Mouse (Mus musculus): ENCODE data around the gene Hoxa3. TPM values are rescaled to one million over a fixed set of nuclear protein-coding genes. Genes with fewer than 3 reads are reported as not detected.

Hoxa3 gene
- polyA plus RNA-seq, 1 experiment from 2014 or later = not detected

DNA sequence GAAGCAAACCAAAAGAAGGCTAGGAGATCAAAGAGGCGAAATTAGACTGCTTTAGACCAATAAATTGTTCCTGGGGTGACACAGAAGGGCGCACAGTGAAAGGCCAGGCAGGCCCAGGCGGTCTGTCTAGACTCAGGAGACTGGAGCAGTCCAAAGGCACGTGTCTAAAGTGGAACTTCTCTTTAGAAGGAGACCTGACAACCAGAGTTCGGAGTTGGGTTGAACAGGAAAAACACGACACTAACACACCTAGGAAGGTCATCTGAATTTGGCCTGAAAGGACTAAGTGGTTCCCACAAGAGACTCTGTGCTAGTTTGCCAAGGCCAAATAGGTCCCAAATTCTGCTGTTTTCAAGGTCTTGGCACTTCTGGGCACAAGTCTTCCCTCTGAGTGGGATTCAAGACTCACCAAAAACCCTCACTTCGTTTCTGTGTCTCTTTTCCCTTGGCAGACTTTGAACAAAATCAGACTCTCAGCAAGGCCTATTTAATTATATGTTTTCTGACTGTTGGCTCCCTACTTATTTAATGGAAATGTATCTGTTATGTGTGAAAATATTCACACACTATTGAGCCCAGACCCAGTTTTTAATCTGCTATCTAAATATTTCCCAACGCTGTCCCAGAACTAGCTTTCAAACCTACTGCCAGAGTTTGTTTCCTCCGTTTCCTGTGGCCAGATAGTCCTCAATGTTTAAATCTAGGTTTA, 6.3 kb upstream of the Hoxa3 start:
- peaks cover 17% of the 10 kb centered on the region for H3K4me1 ChIP-seq
- no peaks in the 10 kb centered on the region for H3K9me3 ChIP-seq (replicated peaks)
- no peak for ATAC-seq
- H3K9ac ChIP-seq = no peak overlapping the region
- no peak overlapping the region for H3K27ac ChIP-seq
- no peak overlapping the region for H3K4me2 ChIP-seq
- no peak overlapping the region for H3K4me3 ChIP-seq
- no peaks in the 10 kb centered on the region for H3K36me3 ChIP-seq (ENCODE audit: poor library complexity, severe bottlenecking)
- peaks cover 100% of the 10 kb centered on the region for H3K27me3 ChIP-seq
- WGBS = 17% methylated on average over 9 of the region's 9 CpGs

DNA sequence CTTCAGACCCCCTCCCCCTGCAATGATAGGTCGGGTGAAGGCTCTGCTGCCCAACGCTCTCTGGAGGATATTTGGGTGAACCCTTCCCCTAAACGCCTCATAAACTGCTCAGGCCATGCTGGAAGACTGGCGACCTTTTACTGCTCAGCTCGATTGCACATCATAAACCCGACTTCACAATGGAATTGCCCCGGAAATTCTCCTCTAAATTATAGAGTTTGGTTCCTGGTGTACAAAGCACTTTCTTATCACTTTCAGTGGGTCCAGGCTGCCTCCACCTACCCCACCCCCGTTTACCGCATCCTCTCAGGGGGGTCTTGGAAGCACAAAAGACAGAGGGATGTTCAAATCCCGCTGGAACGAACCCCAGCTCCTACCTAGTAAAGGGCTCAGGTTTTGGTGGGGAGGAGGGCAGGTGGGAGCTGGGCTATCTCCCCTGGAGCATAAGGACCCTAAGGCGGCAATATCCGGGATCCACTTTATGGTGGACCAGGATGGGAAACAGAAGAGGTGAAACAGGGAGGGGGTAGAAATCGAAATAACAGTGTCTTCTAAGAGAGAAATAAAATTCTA, 5.6 kb upstream of the Hoxa3 start:
- H3K4me3 ChIP-seq = no peak overlapping the region
- no peak for ATAC-seq
- H3K27ac ChIP-seq = no peak overlapping the region
- H3K36me3 ChIP-seq (ENCODE audit: poor library complexity, severe bottlenecking) = no peaks in the 10 kb centered on the region
- WGBS = 6% methylated on average over 14 of the region's 14 CpGs
- no peak overlapping the region for H3K4me2 ChIP-seq
- peaks cover 17% of the 10 kb centered on the region for H3K4me1 ChIP-seq
- H3K27me3 ChIP-seq = peaks cover 100% of the 10 kb centered on the region
- no peaks in the 10 kb centered on the region for H3K9me3 ChIP-seq (replicated peaks)
- H3K9ac ChIP-seq = no peak overlapping the region

DNA sequence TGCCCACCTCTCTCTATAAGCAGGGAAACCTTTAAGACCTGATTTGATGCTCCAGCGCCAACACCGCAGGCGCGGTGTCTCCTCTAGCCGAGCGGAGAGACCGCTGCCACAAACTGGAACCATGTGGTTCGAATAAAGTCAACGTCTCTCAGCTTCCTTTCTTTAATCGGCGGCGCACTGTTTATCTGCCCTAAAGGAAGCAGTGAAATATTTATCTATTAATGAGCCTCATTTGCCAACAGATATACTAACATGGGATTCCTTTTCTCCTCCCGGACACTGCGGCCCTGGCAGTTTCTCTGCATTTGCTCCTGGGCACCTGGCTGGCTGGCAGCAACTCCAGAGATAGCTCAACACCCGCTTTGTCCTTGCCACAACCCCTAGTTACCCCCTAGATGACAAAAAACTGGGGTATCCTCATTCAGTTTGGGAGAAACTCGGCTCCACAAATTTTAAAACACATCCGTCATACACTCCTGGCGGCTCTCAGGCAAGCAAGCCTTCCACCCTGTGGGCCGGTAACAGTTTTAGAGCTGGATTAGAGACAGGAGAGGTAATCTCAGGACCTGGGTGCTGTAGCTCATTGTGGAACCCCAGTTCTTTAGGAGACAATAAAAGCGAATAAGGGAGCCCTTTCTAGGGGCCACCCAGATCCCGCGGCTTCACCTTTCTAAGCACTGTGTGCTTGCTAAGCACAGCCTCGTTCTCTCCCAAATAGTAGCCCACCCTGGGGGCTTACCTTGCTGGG, 4.9 kb upstream of the Hoxa3 start:
- Histone ChIP-seq H3K36me3 (ENCODE audit: poor library complexity, severe bottlenecking) (no peaks in the 10 kb centered on the region), H3K4me2 (no peak overlapping the region), H3K9ac (no peak overlapping the region), H3K4me3 (no peak overlapping the region), H3K9me3 (replicated peaks) (no peaks in the 10 kb centered on the region), H3K4me1 (peaks cover 18% of the 10 kb centered on the region), H3K27ac (no peak overlapping the region), H3K27me3 (peaks cover 100% of the 10 kb centered on the region)
- 4% methylated on average over 23 of the region's 23 CpGs for WGBS
- ATAC-seq = no peak

DNA sequence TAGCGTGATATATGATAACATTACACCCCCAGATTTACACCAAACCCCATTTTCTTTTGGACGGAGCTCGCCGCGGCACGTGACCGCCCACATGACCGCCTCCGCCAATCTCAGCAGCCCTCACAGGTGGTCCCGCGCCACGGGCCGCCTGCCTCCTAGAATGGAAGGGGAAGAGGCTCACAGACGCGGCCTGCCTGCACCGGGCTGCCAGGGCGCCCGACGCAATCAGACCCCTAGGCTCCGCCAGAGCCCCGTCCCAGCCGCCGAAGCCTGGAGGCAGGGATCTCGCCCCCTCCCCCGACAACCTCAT, 4.3 kb upstream of the Hoxa3 start:
- no peaks in the 10 kb centered on the region for H3K9me3 ChIP-seq (replicated peaks)
- peaks cover 100% of the 10 kb centered on the region for H3K27me3 ChIP-seq
- H3K36me3 ChIP-seq (ENCODE audit: poor library complexity, severe bottlenecking) = no peaks in the 10 kb centered on the region
- peak; percentile 66; the same call in 1 of the 2 replicates for ATAC-seq
- H3K9ac ChIP-seq = no peak overlapping the region
- H3K4me1 ChIP-seq = peaks cover 19% of the 10 kb centered on the region
- WGBS = under 1% methylated on average over 25 of the region's 25 CpGs
- H3K27ac ChIP-seq = no peak overlapping the region
- peak overlapping the region; percentile 28 for H3K4me3 ChIP-seq
- H3K4me2 ChIP-seq = peak overlapping the region; percentile 50

GRCm38 (mm10) chr6:52216691-52217458, 3.7 kb upstream of the Hoxa3 start:
- no peak for ATAC-seq
- Histone ChIP-seq H3K4me1 (peaks cover 18% of the 10 kb centered on the region), H3K27ac (no peak overlapping the region), H3K4me3 (peak overlapping the region; percentile 28), H3K4me2 (peak overlapping the region; percentile 50), H3K9ac (no peak overlapping the region), H3K9me3 (replicated peaks) (no peaks in the 10 kb centered on the region), H3K27me3 (peaks cover 100% of the 10 kb centered on the region), H3K36me3 (ENCODE audit: poor library complexity, severe bottlenecking) (no peaks in the 10 kb centered on the region)
- 3% methylated on average over 60 of the region's 60 CpGs for WGBS

DNA sequence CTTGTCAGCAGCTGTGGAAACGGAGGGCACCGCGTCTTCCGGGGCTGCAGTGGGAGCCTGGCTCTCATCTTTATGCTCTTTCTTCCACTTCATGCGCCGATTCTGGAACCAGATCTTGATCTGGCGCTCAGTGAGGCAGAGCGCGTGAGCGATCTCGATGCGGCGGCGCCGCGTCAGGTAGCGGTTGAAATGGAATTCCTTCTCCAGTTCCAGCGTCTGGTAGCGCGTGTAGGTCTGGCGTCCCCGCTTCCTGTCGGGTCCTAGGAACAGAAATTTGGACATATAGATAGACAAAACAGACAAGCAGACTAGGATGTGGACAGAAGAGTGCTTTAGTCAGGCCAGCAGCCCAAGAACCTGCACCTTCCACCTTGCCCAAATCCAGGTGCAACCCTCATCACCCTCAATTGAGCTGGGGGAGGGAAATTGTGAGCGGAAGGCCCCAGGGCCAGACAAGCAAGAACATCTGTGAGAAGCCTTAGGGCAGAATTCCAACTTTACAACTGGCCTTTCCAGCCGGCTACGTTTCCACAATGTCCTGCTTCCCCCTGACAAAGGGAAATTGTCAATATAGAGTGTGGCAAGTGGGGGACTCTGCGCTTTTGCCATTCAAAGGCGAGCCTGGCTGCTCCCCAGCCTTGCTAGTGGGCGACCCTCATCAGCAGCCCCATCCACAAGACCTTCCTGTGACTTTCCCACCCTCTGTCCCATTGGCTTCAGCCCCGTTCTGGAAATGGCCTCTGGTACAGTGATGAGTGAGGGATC, 2.8 kb upstream of the Hoxa3 start:
- H3K36me3 ChIP-seq (ENCODE audit: poor library complexity, severe bottlenecking) = no peaks in the 10 kb centered on the region
- peaks cover 12% of the 10 kb centered on the region for H3K4me1 ChIP-seq
- H3K27ac ChIP-seq = no peak overlapping the region
- 1% methylated on average over 30 of the region's 30 CpGs for WGBS
- ATAC-seq = no peak
- H3K4me2 ChIP-seq = no peak overlapping the region
- no peak overlapping the region for H3K4me3 ChIP-seq
- no peaks in the 10 kb centered on the region for H3K9me3 ChIP-seq (replicated peaks)
- H3K27me3 ChIP-seq = peaks cover 100% of the 10 kb centered on the region
- no peak overlapping the region for H3K9ac ChIP-seq

DNA sequence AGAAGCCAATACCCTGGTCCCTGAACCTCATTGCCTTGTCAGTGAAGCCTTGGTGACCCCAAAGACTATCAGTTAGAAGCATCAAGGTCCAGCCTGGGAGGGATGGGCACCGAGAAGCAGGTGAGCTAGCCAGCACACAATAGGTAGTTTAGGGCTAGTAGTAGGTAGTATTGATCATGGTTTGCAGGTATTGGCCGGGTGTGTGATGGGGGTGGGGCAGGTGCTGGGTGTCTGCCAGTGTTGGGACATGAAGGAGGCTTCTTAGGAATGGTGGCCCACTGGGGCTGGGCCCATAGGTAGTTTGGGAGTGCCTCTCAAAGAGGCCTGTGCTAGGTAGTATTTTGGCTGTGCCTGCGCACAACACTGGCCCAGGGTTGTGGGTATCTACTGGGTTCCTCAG, 1.9 kb upstream of the Hoxa3 start:
- Histone ChIP-seq H3K4me2 (no peak overlapping the region), H3K4me1 (peaks cover 12% of the 10 kb centered on the region), H3K9me3 (replicated peaks) (no peaks in the 10 kb centered on the region), H3K4me3 (no peak overlapping the region), H3K27me3 (peaks cover 100% of the 10 kb centered on the region), H3K36me3 (ENCODE audit: poor library complexity, severe bottlenecking) (no peaks in the 10 kb centered on the region), H3K27ac (no peak overlapping the region), H3K9ac (no peak overlapping the region)
- 8% methylated on average over 3 of the region's 3 CpGs for WGBS
- no peak for ATAC-seq

DNA sequence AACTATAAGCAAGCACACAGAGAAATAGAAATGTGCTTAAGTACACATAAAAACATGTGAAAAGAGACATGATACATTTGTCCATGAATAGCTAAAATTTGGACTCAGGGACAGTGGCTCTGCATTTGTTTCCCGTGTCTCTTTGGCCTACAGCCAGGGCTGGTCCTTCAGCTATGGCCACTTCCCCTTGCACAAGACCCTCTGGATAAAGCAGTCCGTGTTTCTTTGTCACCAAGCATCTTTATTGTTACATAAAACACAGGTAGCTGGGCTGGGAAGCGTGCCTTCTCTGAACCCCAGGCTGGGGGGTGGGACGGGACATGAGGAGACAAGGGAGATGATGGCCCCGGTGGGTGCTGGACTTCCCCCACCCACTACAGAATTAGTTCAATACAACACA, 1.1 kb upstream of the Hoxa3 start:
- H3K36me3 ChIP-seq (ENCODE audit: poor library complexity, severe bottlenecking) = no peaks in the 10 kb centered on the region

GRCm38 (mm10) chr6:52212556-52213118, 499 bp downstream of the Hoxa3 start:
- no peaks in the 10 kb centered on the region for H3K36me3 ChIP-seq (ENCODE audit: poor library complexity, severe bottlenecking)
- H3K27ac ChIP-seq = no peak overlapping the region
- H3K9ac ChIP-seq = no peak overlapping the region
- no peak for ATAC-seq
- no peak overlapping the region for H3K4me2 ChIP-seq
- peaks cover 100% of the 10 kb centered on the region for H3K27me3 ChIP-seq
- H3K4me3 ChIP-seq = no peak overlapping the region
- H3K9me3 ChIP-seq (replicated peaks) = no peaks in the 10 kb centered on the region
- peaks cover 17% of the 10 kb centered on the region for H3K4me1 ChIP-seq
- WGBS = under 1% methylated on average over 22 of the region's 22 CpGs

More for the DNA sequence above, 1.1 kb upstream of the Hoxa3 start:
- 7% methylated on average over 5 of the region's 5 CpGs for WGBS
- H3K4me1 ChIP-seq = peaks cover 12% of the 10 kb centered on the region
- ATAC-seq = no peak
- H3K27me3 ChIP-seq = peaks cover 100% of the 10 kb centered on the region
- H3K9me3 ChIP-seq (replicated peaks) = no peaks in the 10 kb centered on the region
- H3K4me3 ChIP-seq = no peak overlapping the region
- no peak overlapping the region for H3K4me2 ChIP-seq
- H3K27ac ChIP-seq = no peak overlapping the region
- no peak overlapping the region for H3K9ac ChIP-seq

DNA sequence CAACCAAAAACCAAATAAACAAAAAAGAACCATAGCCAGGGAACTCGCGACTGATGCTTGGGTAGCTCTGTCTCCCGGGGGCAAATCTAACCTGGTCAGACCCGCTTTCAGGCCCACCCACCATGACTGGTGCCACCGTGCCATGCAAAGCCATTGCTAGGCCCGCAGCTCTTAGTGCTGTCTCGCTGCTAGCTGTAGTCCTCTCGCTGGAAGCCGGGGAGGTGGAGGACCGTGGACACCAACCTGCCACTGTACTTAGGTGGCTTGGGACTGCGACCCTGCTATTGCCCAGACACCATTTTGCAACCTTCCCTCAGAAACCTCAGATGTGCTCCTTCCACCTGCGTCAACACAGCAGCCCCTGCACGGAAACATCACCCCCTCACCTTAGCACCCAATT, 1.2 kb downstream of the Hoxa3 start:
- H3K9me3 ChIP-seq (replicated peaks) = no peaks in the 10 kb centered on the region
- WGBS = 4% methylated on average over 13 of the region's 13 CpGs
- H3K9ac ChIP-seq = no peak overlapping the region
- no peaks in the 10 kb centered on the region for H3K36me3 ChIP-seq (ENCODE audit: poor library complexity, severe bottlenecking)
- H3K27me3 ChIP-seq = peaks cover 100% of the 10 kb centered on the region
- H3K4me1 ChIP-seq = peaks cover 10% of the 10 kb centered on the region
- H3K4me2 ChIP-seq = no peak overlapping the region
- no peak overlapping the region for H3K27ac ChIP-seq
- H3K4me3 ChIP-seq = no peak overlapping the region
- ATAC-seq = no peak

DNA sequence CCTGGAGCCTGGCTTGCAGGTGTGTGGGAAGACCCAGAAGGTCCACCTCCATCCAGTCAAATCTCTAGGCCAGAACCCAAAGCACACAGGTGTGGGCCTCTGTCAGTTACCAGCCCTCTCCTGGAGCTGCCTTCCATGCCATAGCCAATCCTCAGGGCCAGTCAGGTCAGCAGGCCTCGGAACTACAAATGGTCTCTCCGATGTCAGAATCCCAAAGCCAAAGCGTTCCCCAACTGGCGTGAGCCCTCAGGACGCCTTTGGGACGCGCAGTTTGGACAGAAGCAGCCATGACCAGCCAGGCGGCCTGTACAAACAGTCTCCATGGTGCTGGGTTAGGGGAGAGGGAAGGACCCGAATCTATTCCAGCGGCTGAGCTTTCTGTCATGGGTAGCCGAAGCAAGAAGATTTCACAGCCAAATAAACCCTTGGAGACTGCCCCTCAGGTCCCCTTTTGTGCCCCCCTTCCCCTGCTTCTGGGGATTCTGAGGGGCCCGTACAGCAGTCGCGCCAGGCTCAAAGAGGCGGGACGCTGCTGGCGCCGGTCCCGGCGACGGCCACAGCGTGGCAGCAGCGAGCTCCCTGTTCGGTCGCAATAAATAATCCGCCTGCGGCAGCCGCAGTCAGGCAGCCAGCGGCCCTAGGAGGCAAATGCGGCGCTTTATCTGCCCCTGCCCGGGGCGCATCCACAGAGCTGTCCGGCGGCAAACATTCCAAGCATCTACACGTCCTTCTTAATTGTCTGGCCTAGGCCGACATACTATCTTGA, 1.8 kb downstream of the Hoxa3 start:
- Histone ChIP-seq H3K27ac (no peak overlapping the region), H3K27me3 (peaks cover 100% of the 10 kb centered on the region), H3K4me2 (no peak overlapping the region), H3K9me3 (replicated peaks) (no peaks in the 10 kb centered on the region), H3K4me1 (0 out of 2 replicates have a peak, but pooled peaks cover 8% of the 10 kb centered on the region), H3K4me3 (no peak overlapping the region), H3K36me3 (ENCODE audit: poor library complexity, severe bottlenecking) (no peaks in the 10 kb centered on the region), H3K9ac (no peak overlapping the region)
- peak; percentile 48 for ATAC-seq
- 1% methylated on average over 37 of the region's 37 CpGs for WGBS

All from forebrain, embryonic 13.5 days (tissue).